Mouse (Mus musculus) olfactory bulb, adult 2 months (tissue): ENCODE measurements around the gene Islr.

Experiments
- CTCF ChIP-seq: fragments of 200-500 bp; IDR thresholded peaks from 2 replicates; pipeline ENCODE4 v1.5.1; 2012; ENCODE audit warnings: low read depth, mild to moderate bottlenecking, low read length, moderate library complexity; ENCODE audit not compliant: insufficient read depth
- POLR2A ChIP-seq: fragments of 200-500 bp; IDR thresholded peaks from 2 replicates; pipeline ENCODE4 v1.6.1; 2012; ENCODE audit warnings: mild to moderate bottlenecking, low read depth, low read length, moderate library complexity; ENCODE audit not compliant: insufficient read depth

- no peak for TF ChIP-seq POLR2A
- TF ChIP-seq CTCF, result no peak; the same call in 1 of the 2 replicates
Measured at GRCm38 (mm10) chr9:58216402-58216801, 12.3 kb upstream of the Islr start.
